Mouse (Mus musculus): Measurements from ENCODE around the gene Frzb.

- TF ChIP-seq CTCF (IDR thresholded peaks at IDR 0.05) (no peak), EP300 (IDR thresholded peaks at IDR 0.05) (no peak)
These were observed 6.0 kb downstream of the Frzb start for GRCm38 (mm10) chr2:80441386-80441785.
